In genomic region chr8:117172904-117173303, GRCm38 (mm10) we compare ENCODE assay signal across 8 mouse cellular contexts. TPM values are rescaled to one million over a fixed set of nuclear protein-coding genes. Genes with fewer than 3 reads are reported as not detected.
DNase-seq lines count a peak whose midpoint lies in the region; ATAC-seq lines count a peak whose summit lies in the region.

No protein-coding gene starts in this region.

- 57% methylated on average over 7 of the region's 7 CpGs for WGBS in embryonic facial prominence, embryonic 11.5 days
- 73% methylated on average over 7 of the region's 7 CpGs for WGBS in embryonic facial prominence, embryonic 10.5 days

- no peak overlapping the region for H3K4me2 ChIP-seq in embryonic facial prominence, embryonic 11.5 days (ENCODE audit: low read depth, low read length)

- DNase-seq in embryonic facial prominence, embryonic 11.5 days (ENCODE audit: low spot score), result peak; percentile 48
- no peak for DNase-seq in embryonic facial prominence, embryonic 10.5 days (ENCODE audit: low spot score)
- DNase-seq in MEL-GATA-1-ER (ENCODE audit: extremely low read depth, low read depth), result peak; percentile 23
- DNase-seq in cerebellum, postnatal 25 days, result peak; percentile 57 to 62
- peak; percentile 73 for DNase-seq in heart, postnatal 4 days
- peak; percentile 71 for DNase-seq in lung, postnatal 10 days
- DNase-seq in frontal cortex, adult 2 months (ENCODE audit: extremely low spot score in 1 of 2, low spot score in 1 of 2), result no peak

- H3K4me3 ChIP-seq in embryonic facial prominence, embryonic 11.5 days (ENCODE audit: low read depth, low read length), result no peak overlapping the region
- H3K4me3 ChIP-seq in embryonic facial prominence, embryonic 10.5 days, result no peak overlapping the region

- no peaks in the 10 kb centered on the region for H3K4me1 ChIP-seq in embryonic facial prominence, embryonic 11.5 days (ENCODE audit: control insufficient read depth, insufficient read depth, low read length)
- H3K4me1 ChIP-seq in embryonic facial prominence, embryonic 10.5 days, result peaks cover 7% of the 10 kb centered on the region; the same call in 1 of the 2 replicates

- no peak overlapping the region for H3K27ac ChIP-seq in embryonic facial prominence, embryonic 11.5 days (replicated peaks; ENCODE audit: low read depth, low read length)
- H3K27ac ChIP-seq in embryonic facial prominence, embryonic 10.5 days (replicated peaks), result no peak overlapping the region

- no peaks in the 10 kb centered on the region for H3K9me3 ChIP-seq in embryonic facial prominence, embryonic 11.5 days (replicated peaks; ENCODE audit: control insufficient read depth, low read length)
- no peaks in the 10 kb centered on the region for H3K9me3 ChIP-seq in embryonic facial prominence, embryonic 10.5 days

- no peak for ATAC-seq in embryonic facial prominence, embryonic 11.5 days (replicated peaks; ENCODE audit: insufficient number of reproducible peaks, low FRiP score, low TSS enrichment, low read depth)
- no peak for ATAC-seq in CD4-positive, CD25-positive, alpha-beta regulatory T cell, adult 4 months

- H3K36me3 ChIP-seq in embryonic facial prominence, embryonic 11.5 days (replicated peaks; ENCODE audit: control insufficient read depth, insufficient read depth, low read depth, low read length), result no peaks in the 10 kb centered on the region; the same call in 1 of the 2 replicates
- H3K36me3 ChIP-seq in embryonic facial prominence, embryonic 10.5 days (replicated peaks), result peaks cover 28% of the 10 kb centered on the region

- H3K9ac ChIP-seq in embryonic facial prominence, embryonic 11.5 days (replicated peaks; ENCODE audit: low read length), result no peak overlapping the region

- H3K27me3 ChIP-seq in embryonic facial prominence, embryonic 11.5 days (ENCODE audit: control insufficient read depth, insufficient read depth, low read length), result no peaks in the 10 kb centered on the region
- H3K27me3 ChIP-seq in embryonic facial prominence, embryonic 10.5 days (replicated peaks; ENCODE audit: low read depth, poor library complexity, severe bottlenecking), result no peaks in the 10 kb centered on the region

RNA-seq across cellular contexts. Expression of gene Gan, which starts 15.0 kb away (rescaled TPM):
- polyA plus RNA-seq in embryonic facial prominence, embryonic 11.5 days (2014; fragmentation: Nextera tagmentation; extraction: Ambion mirVana), result 1.9 and 2.5 TPM in 2 replicates
- 2.6 and 3.1 TPM in 2 replicates for polyA plus RNA-seq in embryonic facial prominence, embryonic 10.5 days (2016; fragmentation: Nextera tagmentation; extraction: Ambion mirVana)
- 1 to 10 TPM; 7.4 TPM for total RNA-seq in heart, postnatal 4 days (2021)
- polyA plus RNA-seq in frontal cortex, adult 2 months (2012; rRNA removed), result 8.1 and 8.6 TPM in 2 replicates
- polyA plus RNA-seq in CD4-positive, CD25-positive, alpha-beta regulatory T cell, adult 4 months (2017; shearing (Covaris generic)), result 1 to 10 TPM; 2.0 to 2.1 TPM

Comparison
In these comparisons a context has a peak if more than half of its experiments do, and no peak if none do; other contexts are left out.
1. DNase-seq: peak in embryonic facial prominence, embryonic 11.5 days (single experiment), MEL-GATA-1-ER (single experiment), cerebellum, postnatal 25 days (2 of 2), heart, postnatal 4 days (single experiment) and lung, postnatal 10 days (single experiment); none in embryonic facial prominence, embryonic 10.5 days (single experiment) and frontal cortex, adult 2 months (0 of 2).